Mouse (Mus musculus) hindbrain, embryonic 10.5 days (tissue): ENCODE data around the gene Cflar. TPM values are rescaled to one million over a fixed set of nuclear protein-coding genes. Genes with fewer than 3 reads are reported as not detected.
"Not testable (repeated sequence)": the region's sequence is repeated elsewhere in the genome, so short reads cannot be mapped to it uniquely, and the experiment has no call there.

ENCODE experiments used
- DNase-seq: peaks from one replicate; pipeline ENCODE4 v3.0.0-alpha.2; 2017; ENCODE audit warnings: low spot score
- H3K27ac ChIP-seq: fragments of 300-500 bp; sonication (generic); 2 replicates; pipeline ENCODE4 v1.5.1; 2016; ENCODE audit warnings: mild to moderate bottlenecking, moderate library complexity
- H3K27me3 ChIP-seq: fragments of 300-500 bp; sonication (generic); 2 replicates; pipeline ENCODE4 v1.6.1; 2016; ENCODE audit warnings: mild to moderate bottlenecking; ENCODE audit not compliant: poor library complexity, insufficient read depth, severe bottlenecking
- H3K36me3 ChIP-seq: fragments of 300-500 bp; sonication (generic); 2 replicates; pipeline ENCODE4 v1.6.1; 2016; ENCODE audit warnings: mild to moderate bottlenecking, moderate library complexity
- H3K4me1 ChIP-seq: fragments of 300-500 bp; sonication (generic); replicated peaks from 2 replicates; pipeline ENCODE4 v1.6.1; 2016; ENCODE audit warnings: mild to moderate bottlenecking
- H3K4me3 ChIP-seq: fragments of 300-500 bp; sonication (generic); 2 replicates; pipeline ENCODE4 v1.5.1; 2016; ENCODE audit warnings: mild to moderate bottlenecking, moderate library complexity
- H3K9me3 ChIP-seq: fragments of 300-500 bp; sonication (generic); 2 replicates; pipeline ENCODE4 v1.6.1; 2016; ENCODE audit warnings: mild to moderate bottlenecking, moderate library complexity
- WGBS: fragments of 180-500 bp; shearing (Covaris S2); methylation state at CpG from one replicate; pipeline ENCODE4 v1.1.7; 2016; 5-methylcytosine and 5-hydroxymethylcytosine counted together
- polyA plus RNA-seq: library from polyadenylated mRNA; unstranded; fragments of >200 nt; fragmentation: Nextera tagmentation; extraction: Ambion mirVana; gene quantifications from 2 replicates; pipeline ENCODE4 v1.2.1, GENCODE M21; 2016

Cflar gene
- polyA plus RNA-seq: 26.6 and 29.8 TPM in 2 replicates

GRCm38 (mm10) chr1:58711365-58712016 is at the start of gene Cflar:
TSS of gene Cflar (plus strand) at chr1:58711508.
- peak within 1 kb of the TSS; percentile 97 for H3K27ac ChIP-seq
- no peaks in the 10 kb centered on the region for H3K9me3 ChIP-seq
- H3K4me3 ChIP-seq: peak within 1 kb of the TSS; percentile 70
- under 1% methylated on average over 45 of the region's 45 CpGs for WGBS
- peaks cover 17% of the 10 kb centered on the region for H3K36me3 ChIP-seq
- H3K4me1 ChIP-seq: peaks cover 20% of the 10 kb centered on the region
- no peaks in the 10 kb centered on the region for H3K27me3 ChIP-seq
- DNase-seq: peak; percentile 82

- DNase-seq, H3K9me3 ChIP-seq, H3K36me3 ChIP-seq, H3K4me3 ChIP-seq, H3K27ac ChIP-seq, H3K4me1 ChIP-seq, H3K27me3 ChIP-seq: not testable (repeated sequence)
- WGBS: 95% methylated on average over 5 of the region's 5 CpGs
Measured at GRCm38 (mm10) chr1:58662671-58663070, 48.6 kb upstream of the Cflar start.

GRCm38 (mm10) chr1:58663365-58663764 is 47.9 kb upstream of the Cflar start:
- 91% methylated on average over 3 of the region's 3 CpGs for WGBS
- not testable (repeated sequence) for H3K4me3 ChIP-seq, H3K4me1 ChIP-seq, DNase-seq, H3K36me3 ChIP-seq, H3K27me3 ChIP-seq, H3K27ac ChIP-seq, H3K9me3 ChIP-seq

- Histone ChIP-seq H3K9me3 (no peaks in the 10 kb centered on the region), H3K27ac (no peak overlapping the region), H3K4me1 (no peaks in the 10 kb centered on the region), H3K36me3 (no peaks in the 10 kb centered on the region), H3K4me3 (no peak overlapping the region), H3K27me3 (no peaks in the 10 kb centered on the region)
- WGBS: 80% methylated on average over 5 of the region's 5 CpGs
- DNase-seq: no peak
Measured at GRCm38 (mm10) chr1:58668191-58668590, 43.1 kb upstream of the Cflar start.

- H3K27me3 ChIP-seq, H3K4me1 ChIP-seq, H3K4me3 ChIP-seq, DNase-seq, H3K27ac ChIP-seq, H3K36me3 ChIP-seq, H3K9me3 ChIP-seq: not testable (repeated sequence)
- 85% methylated on average over 3 of the region's 3 CpGs for WGBS
Measured at GRCm38 (mm10) chr1:58669635-58670034, 41.7 kb upstream of the Cflar start.

GRCm38 (mm10) chr1:58672116-58672515 is 39.2 kb upstream of the Cflar start:
- WGBS: 86% methylated on average over 2 of the region's 2 CpGs
- no peaks in the 10 kb centered on the region for H3K27me3 ChIP-seq
- no peaks in the 10 kb centered on the region for H3K4me1 ChIP-seq
- H3K4me3 ChIP-seq: no peak overlapping the region
- DNase-seq: no peak
- no peaks in the 10 kb centered on the region for H3K36me3 ChIP-seq
- no peak overlapping the region for H3K27ac ChIP-seq
- H3K9me3 ChIP-seq: no peaks in the 10 kb centered on the region

- WGBS: 88% methylated on average over 3 of the region's 3 CpGs
- H3K4me3 ChIP-seq: no peak overlapping the region
- no peak for DNase-seq
- no peaks in the 10 kb centered on the region for H3K4me1 ChIP-seq
- H3K36me3 ChIP-seq: no peaks in the 10 kb centered on the region
- no peaks in the 10 kb centered on the region for H3K27me3 ChIP-seq
- no peaks in the 10 kb centered on the region for H3K9me3 ChIP-seq
- H3K27ac ChIP-seq: no peak overlapping the region
Measured at GRCm38 (mm10) chr1:58675011-58675410, 36.3 kb upstream of the Cflar start.

- Histone ChIP-seq H3K4me1 (no peaks in the 10 kb centered on the region), H3K27ac (no peak overlapping the region), H3K27me3 (no peaks in the 10 kb centered on the region), H3K4me3 (no peak overlapping the region), H3K36me3 (no peaks in the 10 kb centered on the region), H3K9me3 (no peaks in the 10 kb centered on the region)
- DNase-seq: peak; percentile 20
- 90% methylated on average over 1 of the region's 1 CpGs for WGBS
Measured at GRCm38 (mm10) chr1:58677575-58677974, 33.7 kb upstream of the Cflar start.

- 87% methylated on average over 5 of the region's 5 CpGs for WGBS
Measured at GRCm38 (mm10) chr1:58678412-58678811, 32.9 kb upstream of the Cflar start.

GRCm38 (mm10) chr1:58689426-58689825 is 21.9 kb upstream of the Cflar start:
- Histone ChIP-seq H3K9me3 (peaks cover 3% of the 10 kb centered on the region; the same call in 1 of the 2 replicates), H3K36me3 (no peaks in the 10 kb centered on the region), H3K27ac (no peak overlapping the region), H3K27me3 (no peaks in the 10 kb centered on the region), H3K4me1 (no peaks in the 10 kb centered on the region), H3K4me3 (no peak overlapping the region)
- no peak for DNase-seq
- 90% methylated on average over 1 of the region's 1 CpGs for WGBS

More at GRCm38 (mm10) chr1:58678412-58678811, 32.9 kb upstream of the Cflar start:
- not testable (repeated sequence) for DNase-seq, H3K4me1 ChIP-seq, H3K27ac ChIP-seq, H3K4me3 ChIP-seq, H3K9me3 ChIP-seq, H3K36me3 ChIP-seq, H3K27me3 ChIP-seq

GRCm38 (mm10) chr1:58690006-58690744 is 21.1 kb upstream of the Cflar start:
- no peak for DNase-seq
- H3K9me3 ChIP-seq: peaks cover 3% of the 10 kb centered on the region; the same call in 1 of the 2 replicates
- no peaks in the 10 kb centered on the region for H3K4me1 ChIP-seq
- 63% methylated on average over 6 of the region's 6 CpGs for WGBS
- no peaks in the 10 kb centered on the region for H3K27me3 ChIP-seq
- H3K4me3 ChIP-seq: no peak overlapping the region
- H3K36me3 ChIP-seq: no peaks in the 10 kb centered on the region
- H3K27ac ChIP-seq: no peak overlapping the region

- not testable (repeated sequence) for H3K27ac ChIP-seq, H3K27me3 ChIP-seq, H3K9me3 ChIP-seq, H3K36me3 ChIP-seq, H3K4me3 ChIP-seq, DNase-seq, H3K4me1 ChIP-seq
- 57% methylated on average over 3 of the region's 3 CpGs for WGBS
Measured at GRCm38 (mm10) chr1:58690834-58691488, 20.3 kb upstream of the Cflar start.

- H3K27me3 ChIP-seq, H3K27ac ChIP-seq, H3K36me3 ChIP-seq, H3K9me3 ChIP-seq, H3K4me3 ChIP-seq, H3K4me1 ChIP-seq, DNase-seq: not testable (repeated sequence)
- WGBS: 50% methylated on average over 1 of the region's 1 CpGs
Measured at GRCm38 (mm10) chr1:58691718-58692117, 19.6 kb upstream of the Cflar start.
